Mouse (Mus musculus): ENCODE measurements around the gene Zscan20. TPM values are rescaled to one million over a fixed set of nuclear protein-coding genes. Genes with fewer than 3 reads are reported as not detected.

The Zscan20 gene
- 2.8 TPM for polyA plus RNA-seq (2012; fragmentation: generic; extraction: Trizol)

DNA sequence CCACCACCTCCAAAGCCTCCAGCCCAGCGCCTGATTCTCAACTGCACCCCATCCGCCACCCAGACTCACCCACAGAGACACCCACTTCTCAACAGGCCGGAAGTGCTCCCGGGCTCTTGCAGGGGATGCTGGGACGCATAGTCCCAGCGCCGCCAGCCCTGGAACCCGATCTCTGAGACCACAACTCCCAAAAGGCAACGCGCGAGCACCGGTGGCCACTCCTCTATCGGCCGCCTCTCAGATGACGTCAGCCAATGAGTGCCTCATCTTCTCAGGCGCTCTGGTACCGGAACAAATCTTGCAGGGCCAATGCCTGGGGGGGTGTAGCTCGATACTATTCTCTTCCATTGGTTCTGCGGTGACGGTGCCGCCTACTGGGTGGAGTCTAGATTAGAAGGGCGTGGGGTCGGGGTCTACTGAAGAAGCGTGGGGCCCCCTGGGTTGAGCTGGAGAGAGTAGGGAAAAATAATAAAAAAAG lies at the start of gene Zscan20:
Gene Zscan20 (minus strand): TSS at position 174 of the 478 bp plus-strand sequence.
- Histone ChIP-seq H3ac (ENCODE audit: control insufficient read depth, insufficient read length) (peak within 1 kb of the TSS; percentile 2), H3K4me3 (peak within 1 kb of the TSS; percentile 56), H3K79me2 (ENCODE audit: control insufficient read depth, insufficient read depth) (no peaks in the 10 kb centered on the region), H3K36me3 (ENCODE audit: control insufficient read depth, insufficient read depth) (no peaks in the 10 kb centered on the region), H3K27me3 (ENCODE audit: control insufficient read depth, insufficient read depth, insufficient read length) (no peaks in the 10 kb centered on the region), H3K4me2 (ENCODE audit: low read depth) (peak within 1 kb of the TSS; percentile 97)
- TF ChIP-seq TCF3 (IDR thresholded peaks at IDR 0.05; ENCODE audit: insufficient read length, low read depth) (no peak), POLR2A (IDR thresholded peaks at IDR 0.05; ENCODE audit: insufficient read length, low read depth) (peak; percentile 71), POLR2AphosphoS2 (IDR thresholded peaks at IDR 0.05; ENCODE audit: insufficient read length, low read depth) (peak; percentile 41)

DNA sequence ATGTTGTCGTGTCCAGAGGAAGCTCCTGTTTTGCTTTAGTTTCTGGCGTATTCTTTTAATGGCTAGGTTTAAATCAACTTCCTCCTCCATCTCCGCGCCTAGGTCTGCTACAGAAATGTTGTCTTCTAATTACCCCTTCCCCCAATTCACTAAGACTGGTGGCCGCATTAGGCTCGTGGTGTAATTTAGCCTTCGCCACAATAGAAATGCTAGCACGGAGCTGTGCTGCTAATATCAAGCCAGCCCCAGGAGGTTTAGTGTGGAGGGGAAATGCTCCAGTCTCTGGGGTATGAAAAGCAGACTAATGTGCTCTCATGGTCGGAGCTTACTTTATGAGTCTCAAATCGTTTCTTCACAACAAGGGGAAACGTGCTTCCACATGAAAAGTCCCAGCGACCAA lies 45.5 kb upstream of the Zscan20 start:
- Histone ChIP-seq H3ac (ENCODE audit: control insufficient read depth, insufficient read length) (peak overlapping the region; percentile 43), H3K4me3 (peak overlapping the region; percentile 26), H3K27me3 (ENCODE audit: control insufficient read depth, insufficient read depth, insufficient read length) (no peaks in the 10 kb centered on the region), H3K79me2 (ENCODE audit: control insufficient read depth, insufficient read depth) (peaks cover 5% of the 10 kb centered on the region), H3K36me3 (ENCODE audit: control insufficient read depth, insufficient read depth) (no peaks in the 10 kb centered on the region), H3K4me2 (ENCODE audit: low read depth) (peak overlapping the region; percentile 93)
- TF ChIP-seq MAX (IDR thresholded peaks at IDR 0.05; ENCODE audit: low read depth) (no peak), SRF (IDR thresholded peaks at IDR 0.05; ENCODE audit: control insufficient read depth, insufficient read length, low read depth) (no peak)

DNA sequence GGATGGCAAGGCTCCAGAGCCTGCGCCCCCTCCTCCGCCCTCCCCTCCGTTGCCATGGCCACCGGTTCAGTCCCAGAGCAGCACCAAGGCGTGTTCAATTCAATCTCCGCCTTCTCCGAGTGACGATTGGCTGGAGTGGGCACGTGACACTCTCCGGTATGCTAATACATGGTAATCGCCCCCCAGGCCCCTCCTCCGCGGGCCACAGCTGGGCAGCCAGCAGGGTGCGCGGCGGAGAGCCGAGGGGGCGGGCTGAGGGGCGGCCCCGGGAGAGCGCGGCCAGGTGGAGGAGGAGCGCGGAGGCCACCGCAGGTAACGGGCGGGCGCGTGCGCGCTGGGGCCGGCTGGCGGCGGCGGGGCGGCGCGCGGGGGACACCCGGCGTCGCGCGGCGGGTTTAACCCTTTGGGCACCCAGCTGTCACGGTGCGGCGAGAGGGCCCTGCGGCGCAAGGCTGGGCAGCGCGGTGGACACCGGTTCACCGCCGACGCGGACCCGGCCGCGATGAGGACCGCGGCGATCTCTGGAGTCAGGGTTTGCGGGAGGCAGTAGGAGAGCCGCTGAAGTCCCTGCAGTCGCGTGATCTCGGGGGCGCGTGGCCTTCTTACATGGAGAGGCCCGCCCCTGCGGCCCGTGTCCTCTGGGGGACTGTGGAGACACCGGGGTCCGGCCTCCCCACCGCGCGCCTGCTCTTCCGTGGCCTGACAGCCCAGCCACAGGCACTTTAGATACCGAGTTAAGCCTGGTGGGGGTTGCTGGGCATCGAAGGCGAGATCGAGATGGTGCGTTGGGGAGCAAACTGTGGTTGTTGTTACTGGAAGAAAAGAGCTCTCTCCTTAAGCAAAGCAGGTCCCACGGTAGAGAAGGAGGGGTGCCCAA lies 44.8 kb upstream of the Zscan20 start, which contains the start of gene Phc2:
Gene Phc2 (plus strand): TSS at position 198 of the 877 bp plus-strand sequence.
- peak within 1 kb of the TSS; percentile 93 for H3K4me2 ChIP-seq (ENCODE audit: low read depth)
- TF ChIP-seq TCF12 (IDR thresholded peaks at IDR 0.05; ENCODE audit: insufficient read depth, poor library complexity, severe bottlenecking) (no peak), MYOG (IDR thresholded peaks at IDR 0.05; ENCODE audit: control insufficient read depth in 1 of 3, insufficient read depth in 1 of 3, insufficient read length in 2 of 3, low read depth in 2 of 3) (peak in 1 of 3 experiments; percentile 36), MYOD1 (IDR thresholded peaks at IDR 0.05; ENCODE audit: control insufficient read depth in 1 of 3, insufficient read length in 2 of 3, low read depth in 2 of 3) (peak in 1 of 3 experiments; percentile 38), POLR2A (IDR thresholded peaks at IDR 0.05; ENCODE audit: insufficient read length, low read depth) (peak; percentile 47), USF1 (IDR thresholded peaks at IDR 0.05; ENCODE audit: low read depth) (peak; percentile 95), E2F4 (IDR thresholded peaks at IDR 0.05; ENCODE audit: insufficient read depth) (no peak)
- no peaks in the 10 kb centered on the region for H3K36me3 ChIP-seq (ENCODE audit: control insufficient read depth, insufficient read depth)
- H3K27me3 ChIP-seq (ENCODE audit: control insufficient read depth, insufficient read depth, insufficient read length): no peaks in the 10 kb centered on the region
- H3ac ChIP-seq (ENCODE audit: control insufficient read depth, insufficient read length): peak within 1 kb of the TSS; percentile 43
- peaks cover 4% of the 10 kb centered on the region for H3K79me2 ChIP-seq (ENCODE audit: control insufficient read depth, insufficient read depth)
- peak within 1 kb of the TSS; percentile 26 for H3K4me3 ChIP-seq

- H3ac ChIP-seq (ENCODE audit: control insufficient read depth, insufficient read length): no peak overlapping the region
Observed at GRCm38 (mm10) chr4:128652584-128653298, 42.8 kb upstream of the Zscan20 start.

DNA sequence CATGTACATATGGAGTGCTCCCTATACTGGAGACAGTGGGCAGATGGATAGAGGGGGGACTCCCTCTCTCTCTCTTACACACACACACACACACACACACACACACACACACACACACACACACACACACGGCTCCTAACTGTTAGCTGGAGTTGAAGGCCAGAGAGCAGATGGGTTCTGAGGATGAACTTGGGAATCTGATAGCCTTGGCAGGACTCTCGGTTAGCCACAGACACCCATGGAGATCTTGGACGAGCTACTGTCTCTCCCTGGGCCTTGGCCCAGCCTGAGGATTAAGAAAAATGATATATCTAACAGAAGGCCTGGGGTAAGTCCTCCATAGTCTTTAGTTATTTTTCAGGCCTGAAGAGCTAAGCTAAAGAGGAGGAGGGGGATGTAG lies 41.6 kb upstream of the Zscan20 start:
- Histone ChIP-seq H3K36me3 (ENCODE audit: control insufficient read depth, insufficient read depth) (no peaks in the 10 kb centered on the region), H3K79me2 (ENCODE audit: control insufficient read depth, insufficient read depth) (no peaks in the 10 kb centered on the region)
- TF ChIP-seq MYOD1 (IDR thresholded peaks at IDR 0.05; ENCODE audit: control insufficient read depth in 1 of 3, insufficient read length in 2 of 3, low read depth in 2 of 3) (peak; percentile 48 to 64 (median 54)), MYOG (IDR thresholded peaks at IDR 0.05; ENCODE audit: control insufficient read depth in 1 of 3, insufficient read depth in 1 of 3, insufficient read length in 2 of 3, low read depth in 2 of 3) (peak in 1 of 3 experiments; percentile 29), TCF12 (IDR thresholded peaks at IDR 0.05; ENCODE audit: insufficient read depth, poor library complexity, severe bottlenecking) (no peak)

More at GRCm38 (mm10) chr4:128652584-128653298, 42.8 kb upstream of the Zscan20 start:
- H3K4me3 ChIP-seq: no peak overlapping the region
- TF ChIP-seq REST (IDR thresholded peaks at IDR 0.05; ENCODE audit: insufficient read depth, insufficient read length) (no peak), MYOD1 (IDR thresholded peaks at IDR 0.05; ENCODE audit: control insufficient read depth in 1 of 3, insufficient read length in 2 of 3, low read depth in 2 of 3) (peak in 1 of 3 experiments; percentile 22), POLR2AphosphoS2 (IDR thresholded peaks at IDR 0.05; ENCODE audit: insufficient read length, low read depth) (no peak), E2F4 (IDR thresholded peaks at IDR 0.05; ENCODE audit: insufficient read depth) (no peak), MAX (IDR thresholded peaks at IDR 0.05; ENCODE audit: low read depth) (no peak), USF1 (IDR thresholded peaks at IDR 0.05; ENCODE audit: low read depth) (peak; percentile 51)
- no peaks in the 10 kb centered on the region for H3K36me3 ChIP-seq (ENCODE audit: control insufficient read depth, insufficient read depth)
- peak overlapping the region; percentile 12 for H3K4me2 ChIP-seq (ENCODE audit: low read depth)
- H3K79me2 ChIP-seq (ENCODE audit: control insufficient read depth, insufficient read depth): no peaks in the 10 kb centered on the region
- no peaks in the 10 kb centered on the region for H3K27me3 ChIP-seq (ENCODE audit: control insufficient read depth, insufficient read depth, insufficient read length)

More for the DNA sequence above, 41.6 kb upstream of the Zscan20 start:
- no peak overlapping the region for H3ac ChIP-seq (ENCODE audit: control insufficient read depth, insufficient read length)
- no peaks in the 10 kb centered on the region for H3K27me3 ChIP-seq (ENCODE audit: control insufficient read depth, insufficient read depth, insufficient read length)
- H3K4me2 ChIP-seq (ENCODE audit: low read depth): peak overlapping the region; percentile 60
- no peak overlapping the region for H3K4me3 ChIP-seq
